Mouse (Mus musculus) neural tube, embryonic 12.5 days (tissue): Measurements from ENCODE around the gene Depdc7. TPM values are rescaled to one million over a fixed set of nuclear protein-coding genes. Genes with fewer than 3 reads are reported as not detected.

Experiments
- ATAC-seq: fragments of 200-750 bp; cut with Nextera tagmentation; 2 replicates; pipeline ENCODE4 v1.8.0; 2017; ENCODE audit warnings: low read depth, mild to moderate bottlenecking, moderate TSS enrichment, moderate library complexity; ENCODE audit not compliant: low FRiP score
- H3K27ac ChIP-seq: fragments of 300-500 bp; sonication (generic); 2 replicates; pipeline ENCODE4 v1.5.1; 2016
- H3K27me3 ChIP-seq: fragments of 300-500 bp; sonication (generic); replicated peaks from 2 replicates; pipeline ENCODE4 v1.6.1; 2016; ENCODE audit warnings: mild to moderate bottlenecking
- H3K36me3 ChIP-seq: fragments of 300-500 bp; sonication (generic); 2 replicates; pipeline ENCODE4 v1.6.1; 2016; ENCODE audit warnings: mild to moderate bottlenecking
- H3K4me1 ChIP-seq: fragments of 300-500 bp; sonication (generic); 2 replicates; pipeline ENCODE4 v1.6.1; 2016
- H3K4me2 ChIP-seq: fragments of 300-500 bp; sonication (generic); replicated peaks from 2 replicates; pipeline ENCODE4 v1.6.1; 2016; ENCODE audit warnings: mild to moderate bottlenecking
- H3K4me3 ChIP-seq: fragments of 300-500 bp; sonication (generic); 2 replicates; pipeline ENCODE4 v1.5.1; 2016
- H3K9ac ChIP-seq: fragments of 300-500 bp; sonication (generic); 2 replicates; pipeline ENCODE4 v1.6.1; 2016; ENCODE audit warnings: mild to moderate bottlenecking
- H3K9me3 ChIP-seq: fragments of 300-500 bp; sonication (generic); 2 replicates; pipeline ENCODE4 v1.6.1; 2016; ENCODE audit warnings: mild to moderate bottlenecking
- WGBS: fragments of 180-500 bp; shearing (Covaris S2); methylation state at CpG from one replicate; pipeline ENCODE4 v1.1.7; 2016; 5-methylcytosine and 5-hydroxymethylcytosine counted together
- polyA plus RNA-seq: library from polyadenylated mRNA; unstranded; fragments of >200 nt; fragmentation: Nextera tagmentation; extraction: Ambion mirVana; gene quantifications from 2 replicates; pipeline ENCODE4 v1.2.1, GENCODE M21; 2016

Depdc7 gene
- polyA plus RNA-seq, 1 experiment from 2014 or later: 2.1 TPM

- no peaks in the 10 kb centered on the region for H3K9me3 ChIP-seq
- no peaks in the 10 kb centered on the region for H3K27me3 ChIP-seq
- 88% methylated on average over 4 of the region's 4 CpGs for WGBS
- H3K4me2 ChIP-seq: no peak overlapping the region
- no peak for ATAC-seq
- H3K9ac ChIP-seq: no peak overlapping the region
- peaks cover 4% of the 10 kb centered on the region; the same call in 1 of the 2 replicates for H3K4me1 ChIP-seq
- peaks cover 32% of the 10 kb centered on the region for H3K36me3 ChIP-seq
- H3K27ac ChIP-seq: no peak overlapping the region
- H3K4me3 ChIP-seq: no peak overlapping the region
These were observed 57.9 kb downstream of the Depdc7 start for GRCm38 (mm10) chr2:104684771-104685170.

- 77% methylated on average over 3 of the region's 3 CpGs for WGBS
- no peak overlapping the region for H3K27ac ChIP-seq
- H3K9me3 ChIP-seq: no peaks in the 10 kb centered on the region
- H3K9ac ChIP-seq: no peak overlapping the region
- ATAC-seq: no peak
- peaks cover 20% of the 10 kb centered on the region for H3K36me3 ChIP-seq
- H3K4me3 ChIP-seq: no peak overlapping the region
- no peaks in the 10 kb centered on the region for H3K27me3 ChIP-seq
- H3K4me2 ChIP-seq: no peak overlapping the region
- H3K4me1 ChIP-seq: no peaks in the 10 kb centered on the region
These were observed 65.4 kb downstream of the Depdc7 start for GRCm38 (mm10) chr2:104677326-104677725.

Other genes with a start within 250 kb of the Depdc7 start
- gene Hipk3, start 248.4 kb downstream of the Depdc7 start, polyA plus RNA-seq: 11.4 and 13.2 TPM in 2 replicates
- 108 and 113 TPM in 2 replicates for gene Cstf3, start 152.4 kb downstream of the Depdc7 start, polyA plus RNA-seq
- 68.8 and 76.3 TPM in 2 replicates for gene Tcp11l1, start 30.7 kb downstream of the Depdc7 start, polyA plus RNA-seq
- 0.17 TPM in 1 of 2 replicates, not detected in the other for gene Pin1rt1, start 26.5 kb downstream of the Depdc7 start, polyA plus RNA-seq
- 7.6 and 8.7 TPM in 2 replicates for gene Qser1, start 73.9 kb upstream of the Depdc7 start, polyA plus RNA-seq
- 0.35 and 0.46 TPM in 2 replicates for gene Prrg4, start 107.0 kb upstream of the Depdc7 start, polyA plus RNA-seq
- 7.7 and 9.5 TPM in 2 replicates for gene Ccdc73, start 124.9 kb upstream of the Depdc7 start, polyA plus RNA-seq